Mouse (Mus musculus): ENCODE measurements around the gene Tspan33.

The Tspan33 gene

GRCm38 (mm10) chr6:29697139-29697538 lies 3.1 kb downstream of the Tspan33 start:
- in situ Hi-C loops (cut with MboI; ENCODE audit: unreplicated experiment in 2 of 2), result no loop called here

DNA sequence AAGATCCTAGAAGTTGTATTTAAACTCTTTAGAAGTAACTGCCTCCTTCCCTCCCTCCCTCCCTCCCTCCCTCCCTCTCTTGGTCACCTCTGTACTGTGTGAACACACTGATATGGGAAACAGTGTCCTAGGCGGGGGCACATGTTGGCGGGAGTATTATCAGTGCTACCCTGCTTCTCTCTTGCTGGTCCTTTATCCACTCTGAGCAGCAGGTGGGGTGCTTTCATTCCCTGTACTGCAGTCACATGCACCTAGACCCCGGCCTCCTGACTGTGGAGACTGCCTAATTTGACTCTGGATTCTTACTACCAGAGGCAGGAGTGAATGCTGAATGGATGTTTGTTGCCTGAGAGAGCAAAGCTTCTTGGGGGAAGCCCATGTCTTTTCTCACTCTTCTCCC lies 3.5 kb downstream of the Tspan33 start:
- in situ Hi-C loops (cut with MboI; ENCODE audit: unreplicated experiment in 2 of 2), result no loop called here

DNA sequence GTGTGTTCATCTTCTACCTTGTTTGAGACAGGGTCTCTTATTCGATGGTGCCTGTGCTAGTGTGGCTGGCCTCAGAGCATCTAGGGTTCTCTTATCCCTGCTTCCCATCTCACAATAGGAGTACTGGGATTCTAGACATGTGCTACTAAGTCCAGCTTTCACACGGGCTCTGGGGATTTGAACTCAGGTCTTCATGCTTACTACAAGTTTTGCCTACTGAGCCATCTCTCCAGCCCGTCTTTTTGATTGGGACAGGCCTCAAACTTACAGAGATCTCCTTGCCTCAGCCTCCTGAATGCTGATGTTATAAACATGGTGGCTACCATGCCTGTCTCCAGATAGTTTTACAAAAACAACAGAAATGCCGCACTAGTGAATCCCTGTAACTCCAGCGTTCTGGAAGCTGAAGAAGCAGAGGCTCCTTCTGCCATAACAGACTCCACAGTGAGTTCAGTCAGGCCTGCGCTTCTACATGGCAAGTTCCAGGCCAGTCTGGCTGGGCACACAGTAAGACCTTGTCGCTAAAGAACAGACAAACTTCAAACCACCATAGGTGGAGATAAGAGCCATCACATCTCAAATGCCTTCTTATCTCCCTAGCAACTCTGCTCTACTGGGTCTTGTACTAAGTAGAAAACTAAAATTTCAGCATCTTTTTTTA lies 5.2 kb downstream of the Tspan33 start:
- in situ Hi-C loops (cut with MboI; ENCODE audit: unreplicated experiment in 2 of 2), result no loop called here

GRCm38 (mm10) chr6:29701051-29701450 lies 7.0 kb downstream of the Tspan33 start:
- in situ Hi-C loops (cut with MboI; ENCODE audit: unreplicated experiment in 2 of 2), result no loop called here

DNA sequence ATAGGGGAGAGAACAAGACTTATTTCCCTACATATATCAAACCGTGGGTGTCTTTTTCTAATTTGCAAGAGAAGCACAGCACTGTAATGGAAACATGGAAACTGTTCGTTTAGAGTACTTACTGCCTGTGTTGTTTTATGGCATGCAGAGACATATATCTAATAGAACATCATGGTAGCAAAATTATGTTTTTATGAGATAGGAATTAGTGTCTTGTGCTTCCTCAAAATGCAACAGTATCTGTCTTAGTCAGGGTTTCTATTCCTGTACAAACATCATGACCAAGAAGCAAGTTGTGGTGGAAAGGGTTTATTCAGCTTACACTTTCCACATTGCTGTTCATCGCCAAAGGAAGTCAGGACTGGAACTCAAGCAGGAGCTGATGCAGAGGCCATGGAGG lies 8.1 kb downstream of the Tspan33 start:
- in situ Hi-C loops (cut with MboI; ENCODE audit: unreplicated experiment in 2 of 2), result no loop called here

DNA sequence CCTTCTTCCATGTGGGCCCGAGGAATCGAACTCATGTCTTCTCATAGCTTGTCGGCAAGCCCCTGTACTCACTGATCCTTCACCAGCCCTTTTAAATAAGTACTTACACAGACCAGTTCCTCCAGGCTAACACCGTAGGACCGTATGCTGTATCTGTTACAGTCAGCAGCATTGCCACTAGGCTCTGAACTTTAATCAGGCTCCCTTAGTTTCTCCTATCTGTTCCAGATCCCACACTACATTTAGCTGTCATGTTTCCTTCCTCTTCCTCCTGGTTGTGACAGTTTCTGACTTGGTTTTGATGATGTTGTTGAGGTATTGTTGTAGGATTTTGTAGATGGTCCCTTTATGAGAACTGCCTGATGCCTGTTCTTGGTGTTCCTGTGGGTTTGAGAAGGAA lies 10.1 kb downstream of the Tspan33 start:
- in situ Hi-C loops (cut with MboI; ENCODE audit: unreplicated experiment in 2 of 2), result no loop called here

GRCm38 (mm10) chr6:29707902-29708301 lies 13.9 kb downstream of the Tspan33 start:
- in situ Hi-C loops (cut with MboI; ENCODE audit: unreplicated experiment in 2 of 2), result no loop called here

DNA sequence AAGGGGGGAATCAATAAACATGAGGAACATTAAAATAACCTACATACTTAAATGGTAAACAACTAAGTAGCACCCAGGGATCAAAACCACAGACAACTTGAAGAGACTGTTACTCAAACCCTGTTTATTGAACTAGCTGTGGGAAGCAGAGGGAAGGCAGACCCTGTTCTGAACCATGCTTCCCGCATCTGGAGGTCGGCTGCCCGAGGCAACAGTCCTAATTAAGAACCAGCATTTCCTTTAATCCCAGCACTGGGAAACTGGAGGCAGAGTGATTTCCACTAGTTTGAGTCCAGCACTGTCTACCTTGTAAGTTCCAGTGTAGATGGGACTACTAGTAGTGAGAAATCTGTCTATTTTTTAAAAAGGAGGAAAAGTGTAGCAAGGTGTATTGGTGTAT lies 17.3 kb downstream of the Tspan33 start:
- in situ Hi-C loops (cut with MboI; ENCODE audit: unreplicated experiment in 2 of 2), result loop anchor here in 1 of 2 experiments (5.0 kb wide), 1 partner anchor 496 kb away; no protein-coding TSS in a partner anchor

DNA sequence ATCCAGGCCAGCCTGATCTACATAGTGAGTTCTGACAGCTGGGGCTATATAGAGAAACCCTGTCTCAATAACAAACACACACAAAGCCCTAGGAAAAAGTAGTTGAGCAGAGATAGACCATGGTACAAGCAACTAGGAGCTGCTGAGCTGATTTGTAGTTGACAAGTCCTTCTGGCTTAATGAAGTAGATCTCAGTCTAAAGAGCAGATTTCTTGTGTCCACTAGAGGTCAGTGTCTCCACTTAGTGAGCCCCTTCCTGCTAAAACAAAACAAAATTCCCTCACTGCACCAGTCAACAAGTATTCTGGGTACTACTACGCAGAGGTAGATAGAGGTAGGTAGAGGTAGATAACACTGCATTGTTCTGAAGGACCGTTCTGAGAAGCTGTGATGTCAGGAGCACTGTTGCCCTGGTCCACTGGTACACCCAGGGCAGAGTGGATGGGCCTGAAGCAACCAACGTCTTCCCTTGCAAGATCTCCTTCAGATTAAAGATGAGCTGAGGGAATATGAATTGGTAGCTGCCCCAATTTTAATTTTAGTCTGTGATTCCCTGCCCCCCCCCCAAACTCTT lies 18.1 kb downstream of the Tspan33 start:
- in situ Hi-C loops (cut with MboI; ENCODE audit: unreplicated experiment in 2 of 2), result loop anchor here in 1 of 2 experiments (5.0 kb wide), 1 partner anchor 495 kb away; no protein-coding TSS in a partner anchor

- in situ Hi-C loops (cut with MboI; ENCODE audit: unreplicated experiment in 2 of 2), result no loop called here
Observed at GRCm38 (mm10) chr6:29716624-29717365, 22.8 kb downstream of the Tspan33 start.

DNA sequence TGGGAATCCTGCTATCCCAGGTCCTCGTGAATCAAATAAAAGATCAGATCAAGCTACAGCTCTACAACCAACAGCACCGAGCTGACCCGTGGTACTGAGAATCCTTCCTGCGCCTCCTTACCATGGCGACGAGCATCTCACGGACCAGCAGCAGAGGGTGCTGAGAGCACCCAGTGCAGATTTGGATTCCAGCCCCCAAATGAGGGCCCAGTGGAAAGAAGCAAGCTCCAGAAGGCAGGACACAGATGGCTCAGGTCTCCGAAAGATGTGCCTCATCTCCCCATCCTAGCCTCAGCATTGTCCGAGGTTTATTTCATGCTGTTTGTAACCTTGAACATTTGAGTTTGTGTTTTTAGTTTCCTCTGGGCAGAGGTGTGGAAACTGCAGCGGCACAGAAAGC lies 23.5 kb downstream of the Tspan33 start:
- in situ Hi-C loops (cut with MboI; ENCODE audit: unreplicated experiment in 2 of 2), result no loop called here

DNA sequence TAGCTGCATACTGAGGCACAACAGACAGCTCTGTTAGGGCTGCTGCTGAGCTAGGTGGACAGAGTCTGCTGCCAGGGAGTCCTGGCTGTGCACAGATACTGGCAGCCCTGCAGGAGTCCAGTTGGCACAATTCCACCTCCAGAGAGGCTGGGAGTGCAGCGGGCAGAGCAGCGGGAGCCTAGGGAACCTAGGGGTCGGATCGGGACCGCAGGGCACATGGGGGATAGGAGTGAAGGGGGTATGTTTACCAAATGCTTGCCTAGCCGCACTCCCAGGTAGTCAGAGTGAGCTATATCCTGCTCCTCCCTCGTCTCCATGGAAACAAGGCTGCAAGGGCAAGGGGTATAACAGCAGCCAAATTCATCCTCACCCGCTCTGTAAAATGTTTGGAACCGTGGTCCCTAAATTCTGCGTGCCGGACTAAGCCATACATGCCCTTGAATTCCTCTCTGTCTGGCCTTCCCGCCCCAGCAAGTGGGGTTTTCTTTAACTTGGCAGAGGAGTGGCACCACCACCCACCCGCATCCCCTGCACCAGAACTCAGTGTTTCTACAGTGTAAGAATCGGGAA lies 24.0 kb downstream of the Tspan33 start:
- in situ Hi-C loops (cut with MboI; ENCODE audit: unreplicated experiment in 2 of 2), result no loop called here

DNA sequence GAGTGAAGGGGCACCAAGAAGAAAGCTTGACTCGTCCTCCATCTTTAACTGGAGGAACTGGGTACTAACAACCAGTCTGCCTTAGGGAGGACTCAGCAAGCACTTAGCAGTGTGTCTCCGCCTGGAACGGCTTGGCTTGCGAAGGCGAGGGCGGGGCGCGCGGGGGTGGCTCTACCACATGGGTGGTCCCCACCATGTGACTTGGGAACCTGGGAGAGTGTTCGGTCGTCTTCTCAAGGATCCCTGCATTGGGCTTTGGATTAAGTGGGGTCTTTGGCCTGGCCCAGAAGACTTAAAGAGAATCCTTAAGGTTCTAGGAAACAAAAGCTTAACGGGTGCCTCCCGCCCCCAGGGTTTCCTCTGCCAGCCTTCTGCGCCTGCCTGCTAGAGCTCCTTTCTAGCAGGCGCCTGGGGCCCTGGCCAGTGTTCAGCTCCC lies 24.9 kb downstream of the Tspan33 start:
- in situ Hi-C loops (cut with MboI; ENCODE audit: unreplicated experiment in 2 of 2), result no loop called here

- in situ Hi-C loops (cut with MboI; ENCODE audit: unreplicated experiment in 2 of 2), result no loop called here
Observed at GRCm38 (mm10) chr6:29721890-29722289, 27.9 kb downstream of the Tspan33 start.

- in situ Hi-C loops (cut with MboI; ENCODE audit: unreplicated experiment in 2 of 2), result no loop called here
Observed at GRCm38 (mm10) chr6:29726576-29727200, 32.7 kb downstream of the Tspan33 start.

- in situ Hi-C loops (cut with MboI; ENCODE audit: unreplicated experiment in 2 of 2), result no loop called here
Observed at GRCm38 (mm10) chr6:29728035-29728434, 34.0 kb downstream of the Tspan33 start.

DNA sequence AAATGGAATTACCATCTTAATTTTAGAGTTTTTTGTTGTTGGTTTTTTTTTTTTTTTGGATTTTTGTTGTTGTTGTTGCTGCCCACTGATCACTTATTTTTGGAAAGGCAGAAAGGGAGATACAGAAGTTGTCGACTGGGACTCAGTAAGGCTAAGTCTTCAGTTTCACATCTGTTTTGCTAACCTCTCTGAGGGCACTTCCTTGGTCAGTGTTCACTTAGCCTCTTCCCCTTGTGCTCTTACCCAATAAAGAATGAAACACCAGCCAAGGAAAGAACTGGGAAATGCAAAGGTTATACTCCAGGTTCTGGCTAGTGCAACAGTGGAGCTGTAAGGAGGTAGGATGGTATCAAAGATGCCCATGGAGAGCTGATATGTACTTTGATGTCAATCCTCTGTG lies 35.5 kb downstream of the Tspan33 start:
- in situ Hi-C loops (cut with MboI; ENCODE audit: unreplicated experiment in 2 of 2), result no loop called here

- in situ Hi-C loops (cut with MboI; ENCODE audit: unreplicated experiment in 2 of 2), result no loop called here
Observed at GRCm38 (mm10) chr6:29735336-29735688, 41.3 kb downstream of the Tspan33 start, which contains the start of gene Smo. Gene Smo, plus strand, starts transcription at chr6:29735503.

- in situ Hi-C loops (cut with MboI; ENCODE audit: unreplicated experiment in 2 of 2), result no loop called here
Observed at GRCm38 (mm10) chr6:29735689-29736451, 41.8 kb downstream of the Tspan33 start.

All from v-Abl transformed pro-B cells (cell line).